Mouse (Mus musculus): ENCODE results near the gene Zkscan5.

GRCm38 (mm10) chr5:145205041-145205440 lies 679 bp downstream of the Zkscan5 start:
- TF ChIP-seq CTCF (IDR thresholded peaks at IDR 0.05; ENCODE audit: low read depth) (no peak), EP300 (IDR thresholded peaks at IDR 0.05; ENCODE audit: low read depth) (no peak; the same call in 1 of the 2 replicates)
